Mouse (Mus musculus) small intestine, adult 2 months (tissue): Measurements from ENCODE around the gene Tmem63b.

Experiments used
- CTCF ChIP-seq: fragments of 200-500 bp; IDR thresholded peaks from 2 replicates; pipeline ENCODE4 v1.5.1; 2012; ENCODE audit warnings: low read depth, mild to moderate bottlenecking, control low read depth, inconsistent platforms, low read length, moderate library complexity, mixed read lengths; ENCODE audit not compliant: insufficient replicate concordance, insufficient read length; ENCODE audit errors: extremely low read depth
- POLR2A ChIP-seq: fragments of 200-500 bp; IDR thresholded peaks from 2 replicates; pipeline ENCODE4 v1.6.1; 2012; ENCODE audit warnings: low read depth, mild to moderate bottlenecking, control low read depth, inconsistent platforms, low read length, moderate library complexity

- no peak for TF ChIP-seq POLR2A
- TF ChIP-seq CTCF, result no peak
These were observed 27.5 kb downstream of the Tmem63b start, which contains the start of gene Capn11 for GRCm38 (mm10) chr17:45659225-45659624.
